Mouse (Mus musculus) forebrain, embryonic 15.5 days (tissue): ENCODE results near the gene Aprt. TPM values are rescaled to one million over a fixed set of nuclear protein-coding genes. Genes with fewer than 3 reads are reported as not detected.
A peak's percentile ranks its signal among the peaks of the same experiment; 100 is the strongest.
"Not testable (repeated sequence)": the region's sequence is repeated elsewhere in the genome, so short reads cannot be mapped to it uniquely, and the experiment has no call there.

Experiments used
- ATAC-seq: fragments of 200-750 bp; cut with Nextera tagmentation; replicated peaks from 2 replicates; pipeline ENCODE4 v1.8.0; 2017; ENCODE audit warnings: mild to moderate bottlenecking, moderate TSS enrichment, moderate library complexity
- H3K27ac ChIP-seq: fragments of 300-500 bp; sonication (generic); replicated peaks from 2 replicates; pipeline ENCODE4 v1.5.1; 2015; ENCODE audit warnings: mild to moderate bottlenecking, inconsistent platforms
- H3K27me3 ChIP-seq: fragments of 300-500 bp; sonication (generic); 2 replicates; pipeline ENCODE4 v1.6.1; 2015; ENCODE audit warnings: inconsistent platforms
- H3K36me3 ChIP-seq: fragments of 300-500 bp; sonication (generic); 2 replicates; pipeline ENCODE4 v1.6.1; 2015; ENCODE audit warnings: mild to moderate bottlenecking, inconsistent platforms
- H3K4me1 ChIP-seq: fragments of 300-500 bp; sonication (generic); 2 replicates; pipeline ENCODE4 v1.6.1; 2015; ENCODE audit warnings: inconsistent platforms
- H3K4me2 ChIP-seq: fragments of 300-500 bp; sonication (generic); replicated peaks from 2 replicates; pipeline ENCODE4 v1.6.1; 2015; ENCODE audit warnings: mild to moderate bottlenecking, inconsistent platforms
- H3K4me3 ChIP-seq: fragments of 300-500 bp; sonication (generic); 2 replicates; pipeline ENCODE4 v1.5.1; 2015; ENCODE audit warnings: mild to moderate bottlenecking, inconsistent platforms
- H3K9ac ChIP-seq: fragments of 300-500 bp; sonication (generic); replicated peaks from 2 replicates; pipeline ENCODE4 v1.6.1; 2015; ENCODE audit warnings: mild to moderate bottlenecking, inconsistent platforms
- H3K9me3 ChIP-seq: fragments of 300-500 bp; sonication (generic); 2 replicates; pipeline ENCODE4 v1.6.1; 2016; ENCODE audit warnings: inconsistent platforms
- WGBS: fragments of 180-500 bp; shearing (Covaris S2); methylation state at CpG from one replicate; pipeline ENCODE4 v1.1.7; 2015; ENCODE audit warnings: mixed read lengths; 5-methylcytosine and 5-hydroxymethylcytosine counted together
- polyA plus RNA-seq: library from polyadenylated mRNA; unstranded; fragments of >200 nt; fragmentation: Nextera tagmentation; extraction: Ambion mirVana; gene quantifications from 2 replicates; pipeline ENCODE4 v1.2.1, GENCODE M21; 2015

Gene Aprt
- polyA plus RNA-seq, 1 experiment from 2014 or later, result 187 TPM

DNA sequence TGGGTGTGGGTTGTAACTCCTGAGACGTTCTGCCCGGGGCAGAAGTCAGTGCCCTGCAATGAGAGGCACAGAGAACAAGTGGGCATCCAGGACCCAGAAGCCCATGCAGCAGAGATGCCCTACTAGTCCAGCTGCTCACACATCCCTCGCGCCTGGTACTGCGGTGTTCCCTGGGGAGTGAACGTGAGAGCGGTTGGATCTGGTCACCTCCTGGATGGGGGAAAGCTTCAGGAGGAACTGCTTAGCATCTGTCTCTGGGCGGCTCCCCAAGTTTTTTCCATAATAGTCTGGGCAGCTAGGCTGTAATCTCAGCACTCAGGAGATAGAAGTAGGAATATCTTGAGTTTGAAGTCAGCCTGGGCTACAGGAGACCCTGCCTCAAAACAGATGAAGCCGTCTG, 8.3 kb upstream of the Aprt start:
- 86% methylated on average over 9 of the region's 9 CpGs for WGBS
- Histone ChIP-seq H3K27me3 (no peaks in the 10 kb centered on the region), H3K9ac (no peak overlapping the region), H3K9me3 (no peaks in the 10 kb centered on the region), H3K4me1 (0 out of 2 replicates have a peak, but pooled peaks cover 10% of the 10 kb centered on the region), H3K4me3 (no peak overlapping the region), H3K4me2 (no peak overlapping the region), H3K27ac (no peak overlapping the region), H3K36me3 (no peaks in the 10 kb centered on the region)
- no peak for ATAC-seq

DNA sequence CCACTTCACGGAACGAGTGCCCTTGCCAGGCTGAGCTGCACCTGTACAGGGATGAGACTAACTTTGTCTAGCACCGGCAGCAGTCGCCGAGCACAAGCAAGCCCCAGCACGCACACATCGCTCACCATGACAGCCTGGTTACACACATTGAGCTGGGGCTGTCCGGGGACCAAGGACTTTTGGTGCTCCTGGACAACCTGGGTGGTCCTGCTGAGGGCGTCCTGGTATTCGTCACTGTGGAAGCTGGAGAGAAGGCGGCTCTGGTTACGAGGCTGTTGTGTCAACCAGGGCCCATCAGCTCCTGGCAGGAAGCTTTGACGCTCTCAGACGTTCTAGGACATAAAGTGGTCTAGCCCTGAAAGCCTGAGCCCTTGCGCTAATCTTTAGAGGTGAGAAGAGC, 4.2 kb upstream of the Aprt start:
- WGBS, result 81% methylated on average over 15 of the region's 15 CpGs
- no peak overlapping the region for H3K4me2 ChIP-seq
- no peaks in the 10 kb centered on the region for H3K36me3 ChIP-seq

DNA sequence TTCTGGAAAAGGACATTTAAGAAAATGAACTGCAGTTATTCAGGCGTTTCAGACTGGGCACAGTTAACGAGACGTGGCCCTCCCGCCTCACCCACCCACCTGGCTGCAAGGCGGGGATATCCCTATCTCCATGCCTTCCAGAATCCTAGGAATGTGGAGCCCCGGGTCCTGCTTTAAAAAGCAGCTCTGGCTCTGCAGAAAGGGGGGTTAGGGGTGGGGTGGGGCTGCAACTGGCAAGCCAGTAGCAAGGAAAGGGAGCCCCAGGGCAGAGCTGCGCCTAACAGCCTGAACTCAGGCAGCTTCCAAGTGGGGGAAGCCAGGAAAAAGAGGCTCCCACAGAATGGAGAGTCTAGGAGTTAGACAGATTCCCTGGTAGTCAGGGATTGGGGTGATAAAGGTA, 2.5 kb upstream of the Aprt start:
- Histone ChIP-seq H3K4me1 (peaks cover 28% of the 10 kb centered on the region), H3K27ac (no peak overlapping the region), H3K36me3 (peaks cover 5% of the 10 kb centered on the region; the same call in 1 of the 2 replicates), H3K4me2 (no peak overlapping the region), H3K4me3 (no peak overlapping the region), H3K9me3 (no peaks in the 10 kb centered on the region), H3K27me3 (no peaks in the 10 kb centered on the region), H3K9ac (no peak overlapping the region)
- 17% methylated on average over 7 of the region's 7 CpGs for WGBS
- no peak for ATAC-seq

More for the DNA sequence above, 4.2 kb upstream of the Aprt start:
- Histone ChIP-seq H3K9ac (no peak overlapping the region), H3K9me3 (no peaks in the 10 kb centered on the region), H3K4me3 (no peak overlapping the region), H3K27ac (no peak overlapping the region), H3K4me1 (peaks cover 16% of the 10 kb centered on the region), H3K27me3 (no peaks in the 10 kb centered on the region)
- no peak for ATAC-seq

DNA sequence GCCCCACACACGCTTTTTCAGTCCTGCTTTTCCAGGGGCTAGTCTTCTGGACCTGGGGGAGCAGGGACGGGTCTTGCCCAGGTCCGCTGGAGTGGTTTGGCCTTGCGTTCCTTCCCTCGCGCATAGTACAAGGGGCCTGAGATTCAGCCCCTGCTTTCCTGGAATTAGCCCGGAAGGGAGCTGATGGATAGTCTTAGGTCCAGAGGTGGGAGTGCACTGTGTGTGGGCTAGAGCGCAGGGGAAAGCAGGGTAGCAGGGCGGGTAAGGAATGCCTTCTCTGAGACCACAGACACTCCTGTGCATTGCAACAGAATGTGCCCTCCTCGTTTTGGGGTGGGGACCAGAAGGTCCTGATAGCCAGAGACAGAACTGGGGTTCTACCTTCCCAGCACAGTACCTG, 407 bp upstream of the Aprt start:
- H3K27ac ChIP-seq, result peak overlapping the region; percentile 42; the same call in 1 of the 2 replicates
- no peaks in the 10 kb centered on the region for H3K9me3 ChIP-seq
- H3K4me3 ChIP-seq, result peak overlapping the region; percentile 76
- peak overlapping the region; percentile 78 for H3K4me2 ChIP-seq
- peak; percentile 36; the same call in 1 of the 2 replicates for ATAC-seq
- peaks cover 34% of the 10 kb centered on the region for H3K4me1 ChIP-seq
- H3K36me3 ChIP-seq, result peaks cover 9% of the 10 kb centered on the region; the same call in 1 of the 2 replicates
- peak overlapping the region; percentile 65; the same call in 1 of the 2 replicates for H3K9ac ChIP-seq
- H3K27me3 ChIP-seq, result no peaks in the 10 kb centered on the region
- 30% methylated on average over 10 of the region's 10 CpGs for WGBS

DNA sequence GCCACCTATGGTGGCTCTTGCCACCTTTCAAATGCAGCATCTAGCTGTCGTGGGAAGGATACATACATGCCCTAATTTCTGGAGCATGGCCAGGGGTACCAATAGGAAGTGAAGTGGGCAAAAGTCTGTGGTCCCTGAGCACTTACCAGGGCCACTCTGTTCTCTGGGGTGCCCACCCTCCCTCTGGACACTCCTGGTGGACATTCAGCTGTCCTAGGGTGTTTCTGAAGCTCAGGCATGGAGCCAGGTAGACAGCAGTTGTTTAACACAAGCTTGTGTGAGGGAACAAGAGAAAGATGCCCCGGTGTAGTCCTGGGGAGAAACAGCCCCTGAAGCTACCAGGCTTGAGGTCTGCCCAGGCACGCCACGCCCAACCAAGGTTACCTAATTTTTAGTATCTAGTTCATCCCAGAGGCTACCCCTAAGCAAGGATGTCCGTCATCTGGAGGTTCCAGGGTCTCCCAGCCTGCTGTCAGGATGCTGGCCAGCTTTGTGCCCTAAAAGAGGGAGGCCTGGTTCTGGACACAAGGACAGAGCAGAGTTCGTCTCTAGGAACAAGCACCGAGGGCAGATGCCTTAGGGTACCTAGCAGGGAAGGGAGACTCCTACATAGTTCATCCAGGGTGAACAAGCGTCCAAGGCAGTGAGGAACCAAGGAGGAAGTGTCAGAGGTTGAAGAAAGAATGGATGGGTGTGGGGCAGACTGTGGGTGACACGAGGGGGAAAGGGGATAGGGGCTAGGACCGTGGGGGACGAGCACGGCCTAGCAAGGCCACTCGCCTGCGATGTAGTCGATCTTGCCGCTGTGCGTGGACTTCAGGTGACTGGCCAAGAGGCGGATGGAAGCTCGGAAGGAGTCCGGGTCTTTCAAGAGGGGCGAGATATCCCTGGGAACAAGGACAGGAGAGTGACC, 718 bp downstream of the Aprt start:
- Histone ChIP-seq H3K27ac (peak overlapping the region; percentile 42), H3K9me3 (no peaks in the 10 kb centered on the region), H3K27me3 (no peaks in the 10 kb centered on the region), H3K9ac (peak overlapping the region; percentile 65), H3K4me1 (peaks cover 34% of the 10 kb centered on the region), H3K4me3 (peak overlapping the region; percentile 76), H3K36me3 (peaks cover 10% of the 10 kb centered on the region; the same call in 1 of the 2 replicates), H3K4me2 (peak overlapping the region; percentile 78)
- 16% methylated on average over 21 of the region's 21 CpGs for WGBS
- ATAC-seq, result peak; percentile 20

DNA sequence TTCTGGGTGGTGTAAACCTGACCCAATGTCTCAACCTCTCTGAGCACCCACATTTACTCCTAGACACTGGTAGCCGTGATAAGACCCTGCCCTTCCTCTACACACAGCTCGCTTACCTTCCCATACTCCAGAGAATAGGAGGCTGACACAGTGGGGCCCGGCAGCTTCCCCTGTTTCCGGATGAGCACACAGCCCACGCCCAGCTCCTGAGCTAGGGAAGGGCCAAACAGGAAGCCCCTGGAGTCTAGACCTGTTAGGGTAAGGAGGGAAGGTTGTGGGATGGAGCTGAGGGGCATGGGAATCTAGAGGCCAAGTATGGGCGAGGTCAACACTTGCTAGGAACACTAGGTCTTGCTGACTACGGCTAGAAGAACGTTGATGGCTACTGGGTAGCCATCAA, 1.4 kb downstream of the Aprt start:
- Histone ChIP-seq H3K9ac (peak overlapping the region; percentile 65; the same call in 1 of the 2 replicates), H3K27me3 (no peaks in the 10 kb centered on the region), H3K4me2 (peak overlapping the region; percentile 78), H3K27ac (no peak overlapping the region), H3K4me3 (peak overlapping the region; percentile 76; the same call in 1 of the 2 replicates), H3K9me3 (no peaks in the 10 kb centered on the region), H3K36me3 (peaks cover 10% of the 10 kb centered on the region; the same call in 1 of the 2 replicates), H3K4me1 (peaks cover 34% of the 10 kb centered on the region)
- ATAC-seq, result no peak
- WGBS, result 76% methylated on average over 8 of the region's 8 CpGs

DNA sequence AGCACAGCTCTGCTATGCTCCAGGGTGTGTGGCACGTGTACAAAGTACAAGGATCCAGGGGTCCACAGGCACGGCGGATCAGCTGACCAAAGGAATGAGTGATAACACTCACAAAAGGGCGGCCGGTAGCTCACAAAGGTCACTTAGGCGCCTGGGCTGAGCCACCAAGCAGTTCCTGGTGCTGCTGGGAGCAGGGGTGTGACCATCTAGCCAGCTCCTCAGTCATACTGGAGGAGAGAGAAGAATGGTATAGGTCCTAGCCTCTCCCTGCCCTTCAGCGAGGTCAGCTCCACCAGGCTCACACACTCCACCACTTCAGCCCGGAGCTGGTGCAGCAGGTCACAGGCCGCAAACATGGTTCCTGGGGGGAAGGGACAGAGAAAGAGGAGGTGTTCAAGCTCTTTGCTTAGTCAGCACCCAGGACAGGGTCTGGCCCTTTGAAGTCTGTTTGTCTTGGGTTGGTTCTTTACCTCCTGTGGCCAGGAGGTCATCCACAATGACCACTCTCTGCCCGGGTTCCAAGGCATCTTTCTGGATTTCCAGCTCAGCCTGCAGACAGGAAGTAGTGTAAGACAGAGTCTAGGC, 1.9 kb downstream of the Aprt start:
- Histone ChIP-seq H3K27me3 (no peaks in the 10 kb centered on the region), H3K4me2 (peak overlapping the region; percentile 78; the same call in 1 of the 2 replicates)

DNA sequence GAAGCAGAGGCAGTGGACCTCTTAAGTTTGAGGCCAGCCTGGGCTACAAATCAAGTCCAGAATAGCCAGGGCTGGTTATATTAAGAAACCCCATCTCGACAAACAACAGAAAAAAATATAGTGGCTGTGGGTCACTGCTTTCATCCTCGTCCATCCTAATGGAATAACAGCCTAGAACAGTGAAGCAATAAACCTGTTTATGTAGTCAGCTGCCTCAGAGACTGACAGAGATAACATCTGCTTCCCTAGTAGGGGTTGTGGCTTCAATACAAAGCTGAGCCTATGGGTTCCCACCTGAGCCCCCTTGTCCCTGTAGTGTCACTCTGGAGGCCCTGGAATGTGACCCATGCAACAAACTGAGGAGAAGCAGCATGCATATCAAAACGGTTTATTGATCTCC, 2.4 kb downstream of the Aprt start:
- H3K9ac ChIP-seq, result no peak overlapping the region
- no peak overlapping the region for H3K27ac ChIP-seq
- no peak for ATAC-seq
- H3K4me2 ChIP-seq, result no peak overlapping the region
- H3K9me3 ChIP-seq, result no peaks in the 10 kb centered on the region
- 69% methylated on average over 3 of the region's 3 CpGs for WGBS
- no peak overlapping the region for H3K4me3 ChIP-seq
- H3K27me3 ChIP-seq, result no peaks in the 10 kb centered on the region
- H3K36me3 ChIP-seq, result peaks cover 13% of the 10 kb centered on the region; the same call in 1 of the 2 replicates
- H3K4me1 ChIP-seq, result peaks cover 38% of the 10 kb centered on the region

More for the DNA sequence above, 1.9 kb downstream of the Aprt start:
- Histone ChIP-seq H3K36me3 (peaks cover 13% of the 10 kb centered on the region; the same call in 1 of the 2 replicates), H3K9ac (no peak overlapping the region), H3K4me1 (peaks cover 34% of the 10 kb centered on the region), H3K9me3 (no peaks in the 10 kb centered on the region), H3K4me3 (no peak overlapping the region), H3K27ac (no peak overlapping the region)
- no peak for ATAC-seq
- WGBS, result 65% methylated on average over 10 of the region's 10 CpGs

DNA sequence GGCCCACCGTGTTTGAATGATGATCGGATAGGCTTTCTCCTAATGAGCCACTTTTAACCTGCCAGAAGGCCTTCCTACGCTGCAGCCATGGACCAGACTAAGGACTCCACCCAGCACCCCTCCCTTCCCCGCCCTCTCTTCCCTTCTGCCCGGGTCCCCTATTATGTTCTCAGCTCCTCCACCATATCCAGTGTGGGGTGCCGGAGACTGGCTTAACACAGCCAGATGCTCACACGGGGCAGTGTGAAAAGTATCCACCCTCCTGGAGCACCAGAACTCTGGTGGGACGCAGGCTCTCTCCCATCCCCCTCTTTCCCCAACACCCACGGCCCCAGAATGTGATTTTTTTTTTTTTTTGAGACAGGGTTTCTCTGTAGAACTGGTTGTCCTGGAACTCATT, 3.1 kb downstream of the Aprt start:
- 48% methylated on average over 9 of the region's 9 CpGs for WGBS
- Histone ChIP-seq H3K27ac (no peak overlapping the region; the same call in 1 of the 2 replicates), H3K36me3 (peaks cover 13% of the 10 kb centered on the region; the same call in 1 of the 2 replicates), H3K27me3 (no peaks in the 10 kb centered on the region), H3K4me2 (no peak overlapping the region), H3K9me3 (no peaks in the 10 kb centered on the region), H3K9ac (no peak overlapping the region), H3K4me1 (peaks cover 45% of the 10 kb centered on the region), H3K4me3 (no peak overlapping the region)
- no peak for ATAC-seq

DNA sequence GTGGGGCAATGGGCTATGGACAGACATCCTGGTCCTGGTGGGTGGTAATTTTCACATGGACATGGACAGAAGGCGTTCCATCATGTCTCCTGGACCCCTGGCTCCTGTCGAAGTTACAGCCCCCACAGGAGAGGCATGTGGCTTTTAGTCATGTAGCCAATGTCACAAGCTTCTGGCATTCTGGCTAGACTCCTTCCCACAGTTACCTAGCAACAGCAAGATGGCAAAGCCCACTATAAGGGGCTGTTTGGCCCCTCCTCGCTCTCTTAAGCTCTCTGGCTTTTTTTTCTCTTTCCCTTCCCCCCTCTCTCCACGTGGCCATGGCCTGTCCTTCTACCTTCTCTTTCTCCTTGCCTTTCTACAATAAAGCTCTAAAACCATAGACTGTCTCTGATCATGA, 3.5 kb downstream of the Aprt start:
- H3K9ac ChIP-seq, H3K9me3 ChIP-seq, H3K27me3 ChIP-seq, ATAC-seq, H3K4me2 ChIP-seq, H3K27ac ChIP-seq, H3K4me3 ChIP-seq: not testable (repeated sequence)
- peaks cover 13% of the 10 kb centered on the region; the same call in 1 of the 2 replicates for H3K36me3 ChIP-seq
- H3K4me1 ChIP-seq, result peaks cover 49% of the 10 kb centered on the region
- 28% methylated on average over 4 of the region's 4 CpGs for WGBS

DNA sequence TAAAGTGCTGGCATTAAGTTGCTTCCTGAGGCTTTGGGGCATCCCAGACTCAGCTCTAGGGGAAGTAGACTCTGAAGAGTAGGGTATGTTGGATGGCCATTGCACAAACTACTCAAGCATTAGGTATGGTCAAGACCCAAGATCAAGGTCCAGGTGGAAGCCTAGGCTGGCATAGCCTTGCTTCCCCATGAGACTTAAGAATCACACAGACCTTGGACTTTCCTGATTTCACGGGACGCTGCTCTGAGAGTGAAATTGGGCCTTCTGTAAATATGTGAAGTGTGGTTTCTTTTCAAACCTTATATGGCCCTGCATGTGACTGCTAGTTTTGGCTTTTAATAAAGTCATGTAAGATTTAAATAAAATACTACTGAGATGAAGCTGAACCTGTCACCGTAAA, 4.0 kb downstream of the Aprt start:
- peaks cover 13% of the 10 kb centered on the region; the same call in 1 of the 2 replicates for H3K36me3 ChIP-seq
- ATAC-seq, result no peak
- H3K4me3 ChIP-seq, result no peak overlapping the region
- no peak overlapping the region for H3K4me2 ChIP-seq
- H3K27me3 ChIP-seq, result no peaks in the 10 kb centered on the region
- H3K27ac ChIP-seq, result no peak overlapping the region
- H3K9ac ChIP-seq, result no peak overlapping the region
- H3K9me3 ChIP-seq, result no peaks in the 10 kb centered on the region
- WGBS, result 97% methylated on average over 3 of the region's 3 CpGs
- peaks cover 49% of the 10 kb centered on the region for H3K4me1 ChIP-seq

DNA sequence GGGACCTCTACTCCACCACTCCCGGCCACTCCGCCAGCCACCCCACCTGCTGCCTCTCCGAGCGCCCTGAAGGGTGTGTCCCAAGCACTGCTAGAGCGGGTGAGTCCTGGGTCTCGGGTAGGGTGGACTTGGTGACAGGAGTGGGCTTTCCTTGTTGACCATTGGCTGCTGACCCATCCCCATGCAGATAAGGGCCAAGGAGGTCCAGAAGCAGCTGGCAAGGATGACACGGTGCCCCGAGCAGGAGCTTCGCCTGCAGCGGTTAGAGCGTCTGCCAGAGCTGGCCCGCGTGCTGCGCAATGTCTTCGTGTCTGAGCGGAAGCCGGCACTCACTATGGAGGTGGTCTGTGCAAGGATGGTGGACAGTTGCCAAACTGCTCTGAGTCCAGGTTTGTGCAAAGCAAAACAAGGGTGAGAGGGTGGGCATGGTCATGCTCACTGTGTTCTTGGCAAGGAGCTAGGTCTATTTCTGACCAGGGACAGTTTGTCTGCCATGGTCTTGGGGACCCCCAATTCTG, 4.9 kb downstream of the Aprt start:
- no peak overlapping the region for H3K9ac ChIP-seq
- no peak overlapping the region for H3K4me2 ChIP-seq
- H3K27ac ChIP-seq, result no peak overlapping the region
- WGBS, result 94% methylated on average over 17 of the region's 17 CpGs
- H3K9me3 ChIP-seq, result no peaks in the 10 kb centered on the region
- H3K27me3 ChIP-seq, result no peaks in the 10 kb centered on the region
- peaks cover 50% of the 10 kb centered on the region for H3K4me1 ChIP-seq
- H3K4me3 ChIP-seq, result no peak overlapping the region
- peaks cover 13% of the 10 kb centered on the region; the same call in 1 of the 2 replicates for H3K36me3 ChIP-seq
- ATAC-seq, result no peak
